Mouse (Mus musculus): ENCODE data around the gene Tmcc2.

DNA sequence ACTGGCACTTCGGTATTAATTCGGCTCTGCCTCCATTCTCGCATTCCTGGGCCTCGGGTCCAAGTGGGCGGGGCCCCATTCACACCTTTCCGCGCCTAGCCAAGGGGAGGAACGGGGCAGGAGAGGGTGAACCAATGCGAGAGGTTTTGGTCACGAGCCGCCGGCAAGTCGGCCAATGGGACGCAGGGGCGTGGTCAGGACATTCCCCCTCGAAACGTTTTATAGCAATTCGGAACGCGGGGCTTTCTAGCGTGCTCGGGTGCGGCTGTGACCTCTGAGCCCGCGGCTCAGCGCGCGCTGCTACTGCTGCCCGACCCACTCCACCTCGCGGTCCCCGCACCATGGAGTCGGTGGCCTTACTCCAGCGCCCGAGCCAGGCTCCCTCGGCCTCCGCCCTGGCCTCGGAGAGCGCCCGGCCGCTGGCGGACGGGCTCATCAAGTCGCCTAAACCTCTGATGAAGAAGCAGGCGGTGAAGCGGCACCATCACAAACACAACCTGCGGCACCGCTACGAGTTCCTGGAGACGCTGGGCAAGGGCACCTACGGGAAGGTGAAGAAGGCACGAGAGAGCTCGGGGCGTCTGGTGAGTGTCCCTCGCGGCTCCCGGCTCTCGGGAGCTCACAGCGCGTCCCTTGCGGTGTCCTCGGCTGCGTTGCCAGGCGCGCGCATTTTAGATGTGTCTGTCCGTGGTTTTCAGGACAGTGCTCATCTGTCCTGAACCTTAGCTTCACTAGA lies 75.0 kb downstream of the Tmcc2 start, which contains the start of gene Nuak2:
- no peak for TF ChIP-seq CTCF (conservative IDR thresholded peaks at IDR 0.05 in 1 of 2, IDR thresholded peaks at IDR 0.05 in 1 of 2; ENCODE audit: low read depth in 2 of 2, low read length in 2 of 2)
- no peak for TF ChIP-seq MAFK (IDR thresholded peaks at IDR 0.05; ENCODE audit: insufficient replicate concordance, low read length)
- TF ChIP-seq EP300 (IDR thresholded peaks at IDR 0.05; ENCODE audit: low read length): no peak
- 0 out of 2 replicates have a peak, but pooled peaks have one; percentile 27 for TF ChIP-seq POLR2A (IDR thresholded peaks at IDR 0.05; ENCODE audit: low read depth, low read length)
- no peak for TF ChIP-seq MYC (IDR thresholded peaks at IDR 0.05; ENCODE audit: low read depth, low read length)
- TF ChIP-seq ZC3H11A (IDR thresholded peaks at IDR 0.05; ENCODE audit: low read depth, low read length): no peak
- TF ChIP-seq NELFE (IDR thresholded peaks at IDR 0.05; ENCODE audit: low read depth, low read length): no peak
- TF ChIP-seq JUND (conservative IDR thresholded peaks at IDR 0.05; ENCODE audit: low read depth, low read length): no peak
- TF ChIP-seq SIN3A (IDR thresholded peaks at IDR 0.05; ENCODE audit: low read length): no peak
- TF ChIP-seq ZNF384 (IDR thresholded peaks at IDR 0.05; ENCODE audit: low read depth, low read length): no peak

Measured in CH12.LX (cell line).